In genomic region chr10:77032591-77033322, GRCm38 (mm10) we compare ENCODE assay signal across 8 mouse cellular contexts. TPM values are rescaled to one million over a fixed set of nuclear protein-coding genes. Genes with fewer than 3 reads are reported as not detected.
A peak's percentile ranks its signal among the peaks of the same experiment; 100 is the strongest.
DNase-seq lines count a peak whose midpoint lies in the region; ATAC-seq and TF ChIP-seq lines count a peak whose summit lies in the region.

No protein-coding gene starts in this region.

- H3K9me3 ChIP-seq in megakaryocyte, embryonic 14.5 days = peaks cover 10% of the 10 kb centered on the region

- H3K36me3 ChIP-seq in megakaryocyte, embryonic 14.5 days (replicated peaks; ENCODE audit: low read length) = peaks cover 17% of the 10 kb centered on the region

- H3K4me3 ChIP-seq in cortical plate, adult 2 months (ENCODE audit: insufficient read depth, low read length) = peak overlapping the region; percentile 66
- H3K4me3 ChIP-seq in megakaryocyte, embryonic 14.5 days (replicated peaks) = peak overlapping the region; percentile 96

- TF ChIP-seq POLR2A in cortical plate, adult 2 months (IDR thresholded peaks at IDR 0.05; ENCODE audit: extremely low read depth, insufficient read depth, low read length) = peak; percentile 93

- DNase-seq in gastrocnemius, adult 8-10 months (ENCODE audit: low spot score in 2 of 2) = peak; percentile 88 to 90
- DNase-seq in hindlimb bud, embryonic 11.5 days (ENCODE audit: extremely low spot score, low read depth, low spot score) = peak; percentile 88
- peak; percentile 84 to 93 for DNase-seq in left cerebral cortex, adult 8-10 months (ENCODE audit: low spot score in 2 of 2)
- peak; percentile 97 to 98 for DNase-seq in right cerebral cortex, postnatal 10 days (ENCODE audit: low spot score in 2 of 2)
- peak; percentile 92 for DNase-seq in urinary bladder, postnatal 25 days (ENCODE audit: low spot score)

- H3K4me1 ChIP-seq in cortical plate, adult 2 months (ENCODE audit: control insufficient read depth, insufficient read depth, low read length) = peaks cover 7% of the 10 kb centered on the region; the same call in 1 of the 2 replicates
- H3K4me1 ChIP-seq in megakaryocyte, embryonic 14.5 days = peaks cover 49% of the 10 kb centered on the region

- no peak for TF ChIP-seq CTCF in cortical plate, adult 2 months (IDR thresholded peaks at IDR 0.05; ENCODE audit: extremely low read depth, insufficient read depth, low read length)

- peaks cover 16% of the 10 kb centered on the region for H3K27me3 ChIP-seq in megakaryocyte, embryonic 14.5 days (replicated peaks)

- H3K27ac ChIP-seq in cortical plate, adult 2 months (ENCODE audit: insufficient read depth, low read length) = 0 out of 2 replicates have a peak overlapping the region, but pooled peaks have one; percentile 38

- ATAC-seq in activated CD4-positive, CD25-positive, alpha-beta regulatory T cell, adult 4 months = peak; percentile 93

RNA-seq across cellular contexts. Expression of gene Slc19a1, which starts 0.7 kb away (rescaled TPM):
- 10 to 100 TPM; 24.7 to 38.1 TPM for polyA plus RNA-seq in activated CD4-positive, CD25-positive, alpha-beta regulatory T cell, adult 4 months (2017; shearing (Covaris generic))
- polyA plus RNA-seq in cortical plate, adult 2 months (2012; rRNA removed) = 37.2 and 37.9 TPM in 2 replicates
- total RNA-seq in gastrocnemius, adult 8-10 months (2022) = 1 to 10 TPM; 4.6 to 5.5 (median 4.9) TPM
- total RNA-seq in left cerebral cortex, adult 8-10 months (2022) = 10 to 100 TPM; 20.0 to 24.7 (median 22.1) TPM
- polyA plus RNA-seq in megakaryocyte, embryonic 14.5 days (2012; ENCODE audit: insufficient read depth, low replicate concordance) = 13.0 and 16.3 TPM in 2 replicates

Comparison
In these comparisons a context has a peak if more than half of its experiments do, and no peak if none do; other contexts are left out.
1. Peak in every context shown above with its lines: DNase-seq, ATAC-seq, H3K4me3 ChIP-seq and H3K27ac ChIP-seq.